In genomic region chr15:70606896-70607295, GRCm38 (mm10) we compare ENCODE assay signal across 8 mouse cellular contexts.
"Had no signal": no experiment of that assay in that cellular context is flagged by ENCODE, and none has a peak within 500 bp of the region (broad histone marks: within the 10 kb centered on the region; RNA-seq: fewer than 3 reads in every experiment).

No protein-coding gene starts in this region.

- DNase-seq: kidney, adult 2 months; kidney, postnatal 14 days; lung, adult 18-20 months; thymus, postnatal 4 days had no signal

- H3K4me3 ChIP-seq: kidney, embryonic 15.5 days; limb, embryonic 13.5 days; midbrain, embryonic 12.5 days had no signal

- H3K27ac ChIP-seq: kidney, embryonic 15.5 days; limb, embryonic 13.5 days; liver, embryonic 14.5 days; midbrain, embryonic 12.5 days had no signal
